Mouse (Mus musculus): ENCODE data around the gene Sugt1. TPM values are rescaled to one million over a fixed set of nuclear protein-coding genes. Genes with fewer than 3 reads are reported as not detected.

Gene Sugt1
- 10 to 100 TPM; 68.8 TPM for total RNA-seq (2021)
- long read RNA-seq, experiment 1, full-length matches to known transcripts, result 19 of 24 reads
- long read RNA-seq, experiment 1, partial matches to known transcripts, result 2 of 24 reads
- long read RNA-seq, experiment 1, other reads (novel, unspliced or antisense), result 3 of 24 reads
- long read RNA-seq, experiment 2, full-length matches to known transcripts, result 11 of 13 reads
- long read RNA-seq, experiment 2, partial matches to known transcripts, result 0 of 13 reads
- long read RNA-seq, experiment 2, other reads (novel, unspliced or antisense), result 2 of 13 reads

- DNase-seq, result peak; percentile 96 to 97
Observed at GRCm38 (mm10) chr14:79587139-79587851, at the start of gene Sugt1. Gene Sugt1, plus strand, starts transcription at chr14:79587691.

- no peak for DNase-seq
Observed at GRCm38 (mm10) chr14:79537921-79538320, 49.6 kb upstream of the Sugt1 start.

GRCm38 (mm10) chr14:79541606-79542005 is 45.9 kb upstream of the Sugt1 start:
- no peak for DNase-seq

GRCm38 (mm10) chr14:79549343-79549742 is 38.1 kb upstream of the Sugt1 start:
- DNase-seq, result peak; percentile 75

GRCm38 (mm10) chr14:79551929-79552328 is 35.6 kb upstream of the Sugt1 start:
- no peak for DNase-seq

- DNase-seq, result no peak
Observed at GRCm38 (mm10) chr14:79552854-79553253, 34.6 kb upstream of the Sugt1 start.

GRCm38 (mm10) chr14:79557796-79558195 is 29.7 kb upstream of the Sugt1 start:
- no peak for DNase-seq

GRCm38 (mm10) chr14:79562745-79563144 is 24.7 kb upstream of the Sugt1 start:
- DNase-seq, result peak; percentile 67 to 75

GRCm38 (mm10) chr14:79564784-79565183 is 22.7 kb upstream of the Sugt1 start:
- DNase-seq, result no peak

- no peak for DNase-seq
Observed at GRCm38 (mm10) chr14:79573482-79574191, 13.9 kb upstream of the Sugt1 start.

GRCm38 (mm10) chr14:79574361-79574760 is 13.1 kb upstream of the Sugt1 start:
- no peak for DNase-seq

- DNase-seq, result no peak
Observed at GRCm38 (mm10) chr14:79583526-79584245, 3.8 kb upstream of the Sugt1 start.

GRCm38 (mm10) chr14:79586499-79587138 is 872 bp upstream of the Sugt1 start:
- no peak for DNase-seq

- no peak for DNase-seq
Observed at GRCm38 (mm10) chr14:79587852-79588229, 350 bp downstream of the Sugt1 start.

- DNase-seq, result no peak
Observed at GRCm38 (mm10) chr14:79588534-79588951, 1.1 kb downstream of the Sugt1 start.

GRCm38 (mm10) chr14:79589401-79589800 is 1.9 kb downstream of the Sugt1 start:
- DNase-seq, result no peak

- DNase-seq, result no peak
Observed at GRCm38 (mm10) chr14:79590916-79591315, 3.4 kb downstream of the Sugt1 start.

- no peak for DNase-seq
Observed at GRCm38 (mm10) chr14:79591611-79592010, 4.1 kb downstream of the Sugt1 start.

- no peak for DNase-seq
Observed at GRCm38 (mm10) chr14:79594069-79594468, 6.6 kb downstream of the Sugt1 start.

- no peak for DNase-seq
Observed at GRCm38 (mm10) chr14:79596602-79597001, 9.1 kb downstream of the Sugt1 start.

- DNase-seq, result peak in 1 of 2 experiments; percentile 28
Observed at GRCm38 (mm10) chr14:79605881-79606280, 18.4 kb downstream of the Sugt1 start.

- DNase-seq, result no peak
Observed at GRCm38 (mm10) chr14:79606392-79606791, 18.9 kb downstream of the Sugt1 start.
